Mouse (Mus musculus): Measurements from ENCODE around the gene Dqx1. TPM values are rescaled to one million over a fixed set of nuclear protein-coding genes. Genes with fewer than 3 reads are reported as not detected.

The Dqx1 gene
- polyA plus RNA-seq, 1 experiment: 0.15 TPM

GRCm38 (mm10) chr6:83107566-83108400, 50.1 kb downstream of the Dqx1 start:
- no peak for TF ChIP-seq MYOD1 (IDR thresholded peaks at IDR 0.05; ENCODE audit: control insufficient read depth, insufficient read length, low read depth)
- TF ChIP-seq MAX (IDR thresholded peaks at IDR 0.05): no peak
- peak; percentile 83 for TF ChIP-seq CTCF (IDR thresholded peaks at IDR 0.05; ENCODE audit: control insufficient read depth, insufficient read depth, insufficient read length)
- TF ChIP-seq MYOG (IDR thresholded peaks at IDR 0.05; ENCODE audit: control insufficient read depth, extremely low read depth, insufficient read length): no peak
- no peak for TF ChIP-seq USF1 (IDR thresholded peaks at IDR 0.05; ENCODE audit: low read depth)
- no peak for TF ChIP-seq CEBPB (IDR thresholded peaks at IDR 0.05; ENCODE audit: low read depth)
- H3K79me2 ChIP-seq (ENCODE audit: control insufficient read depth, insufficient read depth): peaks cover 34% of the 10 kb centered on the region
- H3ac ChIP-seq (ENCODE audit: control insufficient read depth, insufficient read length, low read depth): peak overlapping the region; percentile 24
- peaks cover 20% of the 10 kb centered on the region for H3K36me3 ChIP-seq (ENCODE audit: control insufficient read depth, insufficient read depth)
- no peaks in the 10 kb centered on the region for H3K27me3 ChIP-seq (ENCODE audit: control insufficient read depth, insufficient read depth, insufficient read length)
- peaks cover 13% of the 10 kb centered on the region for H3K79me3 ChIP-seq (ENCODE audit: low read depth)
- peak overlapping the region; percentile 92 for H3K4me3 ChIP-seq (ENCODE audit: insufficient read depth, poor library complexity, severe bottlenecking)

GRCm38 (mm10) chr6:83108762-83109668, 51.4 kb downstream of the Dqx1 start, which contains the start of gene Mrpl53:
Gene Mrpl53, plus strand, starts transcription at chr6:83109040.
- Histone ChIP-seq H3K36me3 (ENCODE audit: control insufficient read depth, insufficient read depth) (peaks cover 20% of the 10 kb centered on the region), H3K4me3 (ENCODE audit: insufficient read depth, poor library complexity, severe bottlenecking) (peak within 1 kb of the TSS; percentile 92), H3K79me3 (ENCODE audit: low read depth) (peaks cover 13% of the 10 kb centered on the region), H3ac (ENCODE audit: control insufficient read depth, insufficient read length, low read depth) (peak within 1 kb of the TSS; percentile 88), H3K27me3 (ENCODE audit: control insufficient read depth, insufficient read depth, insufficient read length) (no peaks in the 10 kb centered on the region), H3K79me2 (ENCODE audit: control insufficient read depth, insufficient read depth) (peaks cover 35% of the 10 kb centered on the region)
- no peak for TF ChIP-seq CTCF (IDR thresholded peaks at IDR 0.05; ENCODE audit: control insufficient read depth, insufficient read depth, insufficient read length)
- peak; percentile 50 for TF ChIP-seq MAX (IDR thresholded peaks at IDR 0.05)

DNA sequence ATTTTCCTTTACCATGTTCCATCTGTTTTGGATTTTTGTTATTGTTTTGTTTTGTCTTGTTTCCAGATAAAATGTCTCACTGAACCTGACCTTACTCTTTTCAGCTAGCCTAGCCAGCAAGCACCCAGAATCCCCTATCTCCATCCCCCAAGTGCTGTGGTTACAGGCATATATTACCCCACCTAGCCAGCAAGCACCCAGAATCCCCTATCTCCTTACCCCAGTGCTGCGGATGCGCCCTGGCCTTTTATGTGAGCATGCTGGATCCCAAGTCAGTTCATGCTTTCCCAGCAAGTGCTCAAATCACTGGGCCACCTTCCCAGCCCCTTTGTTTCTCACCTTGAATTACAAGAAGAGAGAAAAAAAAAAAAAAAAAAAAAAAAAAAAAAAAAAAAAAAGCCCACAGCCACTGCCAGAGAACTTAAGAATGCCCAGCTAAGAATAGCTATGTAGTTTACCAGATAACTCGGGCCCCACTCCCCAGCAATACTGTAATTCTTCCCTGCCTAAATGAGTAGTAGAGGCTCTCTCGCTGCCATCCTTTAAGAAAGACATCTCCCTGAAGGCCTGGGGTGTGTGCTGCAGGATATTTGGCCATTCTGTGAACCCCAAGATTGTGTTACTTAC, 54.0 kb downstream of the Dqx1 start:
- Histone ChIP-seq H3K4me3 (ENCODE audit: insufficient read depth, poor library complexity, severe bottlenecking) (no peak overlapping the region), H3K79me2 (ENCODE audit: control insufficient read depth, insufficient read depth) (peaks cover 58% of the 10 kb centered on the region), H3K36me3 (ENCODE audit: control insufficient read depth, insufficient read depth) (peaks cover 21% of the 10 kb centered on the region), H3ac (ENCODE audit: control insufficient read depth, insufficient read length, low read depth) (no peak overlapping the region), H3K79me3 (ENCODE audit: low read depth) (peaks cover 25% of the 10 kb centered on the region), H3K27me3 (ENCODE audit: control insufficient read depth, insufficient read depth, insufficient read length) (no peaks in the 10 kb centered on the region)
- TF ChIP-seq CEBPB (IDR thresholded peaks at IDR 0.05; ENCODE audit: low read depth) (no peak), USF1 (IDR thresholded peaks at IDR 0.05; ENCODE audit: low read depth) (no peak), MYOD1 (IDR thresholded peaks at IDR 0.05; ENCODE audit: control insufficient read depth, insufficient read length, low read depth) (no peak), CTCF (IDR thresholded peaks at IDR 0.05; ENCODE audit: control insufficient read depth, insufficient read depth, insufficient read length) (no peak), MYOG (IDR thresholded peaks at IDR 0.05; ENCODE audit: control insufficient read depth, extremely low read depth, insufficient read length) (no peak)

- peaks cover 22% of the 10 kb centered on the region for H3K79me3 ChIP-seq (ENCODE audit: low read depth)
- peaks cover 63% of the 10 kb centered on the region for H3K79me2 ChIP-seq (ENCODE audit: control insufficient read depth, insufficient read depth)
- peak within 1 kb of the TSS; percentile 92 for H3ac ChIP-seq (ENCODE audit: control insufficient read depth, insufficient read length, low read depth)
- TF ChIP-seq MYOG (IDR thresholded peaks at IDR 0.05; ENCODE audit: control insufficient read depth, extremely low read depth, insufficient read length) (no peak), USF1 (IDR thresholded peaks at IDR 0.05; ENCODE audit: low read depth) (no peak), FOSL1 (IDR thresholded peaks at IDR 0.05; ENCODE audit: insufficient read depth, low read length, poor library complexity, severe bottlenecking) (no peak), CEBPB (IDR thresholded peaks at IDR 0.05; ENCODE audit: low read depth) (peak; percentile 12), MYOD1 (IDR thresholded peaks at IDR 0.05; ENCODE audit: control insufficient read depth, insufficient read length, low read depth) (no peak), CTCF (IDR thresholded peaks at IDR 0.05; ENCODE audit: control insufficient read depth, insufficient read depth, insufficient read length) (peak; percentile 91), MAX (IDR thresholded peaks at IDR 0.05) (peak; percentile 74)
- H3K4me3 ChIP-seq (ENCODE audit: insufficient read depth, poor library complexity, severe bottlenecking): peak within 1 kb of the TSS; percentile 86
- H3K27me3 ChIP-seq (ENCODE audit: control insufficient read depth, insufficient read depth, insufficient read length): no peaks in the 10 kb centered on the region
- peaks cover 43% of the 10 kb centered on the region for H3K36me3 ChIP-seq (ENCODE audit: control insufficient read depth, insufficient read depth)
Observed at GRCm38 (mm10) chr6:83115011-83115671, 57.5 kb downstream of the Dqx1 start, which contains the start of gene Mogs. Gene Mogs, plus strand, starts transcription at chr6:83115496.

GRCm38 (mm10) chr6:83115682-83116372, 58.2 kb downstream of the Dqx1 start:
- TF ChIP-seq MAX (IDR thresholded peaks at IDR 0.05): no peak
- no peak for TF ChIP-seq MYOG (IDR thresholded peaks at IDR 0.05; ENCODE audit: control insufficient read depth, extremely low read depth, insufficient read length)
- TF ChIP-seq MYOD1 (IDR thresholded peaks at IDR 0.05; ENCODE audit: control insufficient read depth, insufficient read length, low read depth): no peak
- TF ChIP-seq CTCF (IDR thresholded peaks at IDR 0.05; ENCODE audit: control insufficient read depth, insufficient read depth, insufficient read length): no peak
- TF ChIP-seq FOSL1 (IDR thresholded peaks at IDR 0.05; ENCODE audit: insufficient read depth, low read length, poor library complexity, severe bottlenecking): no peak
- TF ChIP-seq CEBPB (IDR thresholded peaks at IDR 0.05; ENCODE audit: low read depth): no peak
- Histone ChIP-seq H3K27me3 (ENCODE audit: control insufficient read depth, insufficient read depth, insufficient read length) (no peaks in the 10 kb centered on the region), H3ac (ENCODE audit: control insufficient read depth, insufficient read length, low read depth) (peak overlapping the region; percentile 92), H3K4me3 (ENCODE audit: insufficient read depth, poor library complexity, severe bottlenecking) (peak overlapping the region; percentile 86), H3K36me3 (ENCODE audit: control insufficient read depth, insufficient read depth) (peaks cover 36% of the 10 kb centered on the region), H3K79me2 (ENCODE audit: control insufficient read depth, insufficient read depth) (peaks cover 63% of the 10 kb centered on the region), H3K79me3 (ENCODE audit: low read depth) (peaks cover 24% of the 10 kb centered on the region)

Data from C2C12 (cell line).